Mouse (Mus musculus) cerebellum, adult 9-10 months (tissue): ENCODE measurements at regions not wholly inside any gene's neighbourhood (a gene's known extent, or its start where the extent isn't known, plus 50 kb on each side); places are given as distances from the start of the nearest gene placed in this dataset.
"Not testable (repeated sequence)": the region's sequence is repeated elsewhere in the genome, so short reads cannot be mapped to it uniquely, and the experiment has no call there.

Source experiments
- DNase-seq: peaks from one replicate; pipeline ENCODE4 v3.0.0; 2022

GRCm38 (mm10) chr16:73404099-73404498 is 1007.5 kb downstream of the Robo2 start:
- no peak for DNase-seq

- DNase-seq, result no peak
These were observed 1032.6 kb downstream of the Robo2 start for GRCm38 (mm10) chr16:73379056-73379455.

- no peak for DNase-seq
These were observed 1036.9 kb downstream of the Robo2 start for GRCm38 (mm10) chr16:73374608-73375165.

GRCm38 (mm10) chr16:73368607-73369233 is 1042.9 kb downstream of the Robo2 start:
- DNase-seq, result no peak

GRCm38 (mm10) chr16:73367926-73368325 is 1043.7 kb downstream of the Robo2 start:
- no peak for DNase-seq

GRCm38 (mm10) chr16:73367226-73367840 is 1044.3 kb downstream of the Robo2 start:
- no peak for DNase-seq

GRCm38 (mm10) chr16:73350698-73351097 is 1042.6 kb downstream of the Robo1 start:
- DNase-seq, result no peak

- no peak for DNase-seq
These were observed 1035.8 kb downstream of the Robo1 start for GRCm38 (mm10) chr16:73343941-73344340.

GRCm38 (mm10) chr16:73343531-73343930 is 1035.4 kb downstream of the Robo1 start:
- DNase-seq, result no peak

GRCm38 (mm10) chr16:73317644-73318043 is 1009.5 kb downstream of the Robo1 start:
- no peak for DNase-seq

GRCm38 (mm10) chr16:73310096-73310495 is 1002.0 kb downstream of the Robo1 start:
- DNase-seq, result no peak

- no peak for DNase-seq
These were observed 971.8 kb downstream of the Robo1 start for GRCm38 (mm10) chr16:73279951-73280350.

GRCm38 (mm10) chr16:73259691-73260090 is 951.6 kb downstream of the Robo1 start:
- no peak for DNase-seq

GRCm38 (mm10) chr16:73259283-73259682 is 951.2 kb downstream of the Robo1 start:
- DNase-seq, result no peak

- no peak for DNase-seq
These were observed 937.0 kb downstream of the Robo1 start for GRCm38 (mm10) chr16:73245073-73245590.

- DNase-seq, result no peak
These were observed 922.5 kb downstream of the Robo1 start for GRCm38 (mm10) chr16:73230599-73230998.

GRCm38 (mm10) chr16:73217555-73217954 is 909.4 kb downstream of the Robo1 start:
- no peak for DNase-seq

GRCm38 (mm10) chr16:73203542-73203941 is 895.4 kb downstream of the Robo1 start:
- DNase-seq, result no peak

- DNase-seq, result no peak
These were observed 892.9 kb downstream of the Robo1 start for GRCm38 (mm10) chr16:73200991-73201390.

GRCm38 (mm10) chr16:73182776-73183175 is 874.7 kb downstream of the Robo1 start:
- no peak for DNase-seq

GRCm38 (mm10) chr16:73182258-73182657 is 874.2 kb downstream of the Robo1 start:
- DNase-seq, result peak; percentile 2

GRCm38 (mm10) chr16:73155447-73155846 is 847.3 kb downstream of the Robo1 start:
- DNase-seq, result peak; percentile 6

- DNase-seq, result not testable (repeated sequence)
These were observed 819.8 kb downstream of the Robo1 start for GRCm38 (mm10) chr16:73127927-73128326.

GRCm38 (mm10) chr16:73120568-73120967 is 812.5 kb downstream of the Robo1 start:
- DNase-seq, result no peak
